Mouse (Mus musculus) liver, adult 2 months (tissue): ENCODE measurements around the gene Gm49387. TPM values are rescaled to one million over a fixed set of nuclear protein-coding genes. Genes with fewer than 3 reads are reported as not detected.
A peak's percentile ranks its signal among the peaks of the same experiment; 100 is the strongest.

Experiments used
- DNase-seq: peaks from one replicate; pipeline ENCODE4 v3.0.0-alpha.2; 2011; ENCODE audit warnings: low read depth, low spot score; ENCODE audit errors: extremely low read depth
- H3K27ac ChIP-seq: fragments of 200-500 bp; replicated peaks from 2 replicates; pipeline ENCODE4 v1.5.1; 2012; ENCODE audit warnings: low read depth, mild to moderate bottlenecking, control low read depth, inconsistent platforms, low read length; ENCODE audit not compliant: insufficient read depth
- H3K27me3 ChIP-seq: fragments of 200-500 bp; 2 replicates; pipeline ENCODE4 v1.6.1; 2012; ENCODE audit warnings: mild to moderate bottlenecking, moderate library complexity, low read length, inconsistent platforms; ENCODE audit not compliant: control insufficient read depth, insufficient read depth
- H3K36me3 ChIP-seq: fragments of 200-500 bp; 2 replicates; pipeline ENCODE4 v1.6.1; 2012; ENCODE audit warnings: low read length, inconsistent platforms; ENCODE audit not compliant: control insufficient read depth, insufficient read depth
- H3K4me1 ChIP-seq: fragments of 200-500 bp; 2 replicates; pipeline ENCODE4 v1.6.1; 2011; ENCODE audit warnings: low read length; ENCODE audit not compliant: control insufficient read depth, insufficient read depth
- H3K4me3 ChIP-seq: fragments of 200-500 bp; 2 replicates; pipeline ENCODE4 v1.5.1; 2011; ENCODE audit warnings: low read depth, mild to moderate bottlenecking, control low read depth, low read length, moderate library complexity; ENCODE audit not compliant: insufficient read depth
- H3K79me2 ChIP-seq: fragments of 200-500 bp; 2 replicates; pipeline ENCODE4 v1.6.1; 2012; ENCODE audit warnings: inconsistent platforms, mild to moderate bottlenecking, low read length, moderate library complexity; ENCODE audit not compliant: control insufficient read depth, insufficient read depth
- H3K9ac ChIP-seq: fragments of 200-500 bp; 2 replicates; pipeline ENCODE4 v1.6.1; 2012; ENCODE audit warnings: low read depth, mild to moderate bottlenecking, control low read depth, inconsistent platforms, low read length
- CTCF ChIP-seq: fragments of 200-500 bp; IDR thresholded peaks from 2 replicates; pipeline ENCODE4 v1.5.1; 2011; ENCODE audit warnings: low read depth, low read length, control low read depth
- POLR2A ChIP-seq: fragments of 200-500 bp; IDR thresholded peaks from 2 replicates; pipeline ENCODE4 v1.6.1; 2011; ENCODE audit warnings: low read length, control low read depth; ENCODE audit not compliant: insufficient read depth; ENCODE audit errors: extremely low read depth
- WGBS: fragments of 180-500 bp; shearing (Covaris S2); methylation state at CpG from one replicate; pipeline ENCODE4 v1.1.7; 2018; 5-methylcytosine and 5-hydroxymethylcytosine counted together
- polyA plus RNA-seq: library from polyadenylated mRNA; depleted of rRNA; stranded (reverse); fragments of >200 nt; gene quantifications from 2 replicates; pipeline ENCODE4 v1.2.3, GENCODE M21; 2012
- total RNA-seq: library from RNA; depleted of rRNA; stranded (reverse); fragments of >200 nt; gene quantifications from 2 replicates; pipeline ENCODE4 v1.2.3, GENCODE M21; 2014

Gene Gm49387
- total and polyA plus RNA-seq, 2 experiments: 2.6 TPM; not detected in 1

DNA sequence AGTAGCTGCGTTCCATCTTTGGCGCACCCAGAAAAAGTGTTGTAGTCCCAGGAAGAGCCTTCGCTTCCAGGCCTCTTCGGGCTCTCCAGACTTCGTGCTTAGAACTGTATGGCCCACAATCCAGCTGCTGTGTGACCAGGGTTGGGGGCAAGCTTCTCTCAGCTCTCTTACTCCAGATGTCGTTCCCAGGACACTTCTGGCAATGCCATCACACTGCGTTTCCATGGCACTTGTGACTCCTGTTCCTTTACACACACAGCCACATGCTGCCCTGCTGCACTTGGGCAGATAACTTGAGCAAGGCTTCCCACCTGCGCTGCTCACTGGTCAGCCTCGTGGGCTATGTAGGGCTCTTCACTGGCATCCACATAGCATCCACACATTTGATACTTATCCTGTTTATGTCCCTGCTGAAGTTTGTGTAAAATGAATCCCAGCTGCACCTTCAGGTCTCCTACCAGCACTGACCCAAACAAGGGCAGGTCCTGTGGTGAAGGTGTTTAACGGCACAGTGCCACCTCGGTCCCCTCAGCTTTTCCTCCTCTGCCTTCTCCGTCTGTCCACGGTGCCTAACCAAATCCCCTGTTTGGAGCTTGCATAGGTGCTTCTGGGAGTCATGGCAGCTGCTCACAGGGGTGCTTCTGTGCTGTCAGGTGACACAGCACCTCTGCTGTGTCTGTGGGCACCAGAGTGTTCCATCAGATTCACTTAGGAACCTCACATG is 22.9 kb upstream of the Gm49387 start:
- no peak overlapping the region for H3K4me3 ChIP-seq
- no peak overlapping the region for H3K9ac ChIP-seq
- no peaks in the 10 kb centered on the region for H3K27me3 ChIP-seq
- no peak overlapping the region for H3K27ac ChIP-seq
- H3K36me3 ChIP-seq: no peaks in the 10 kb centered on the region; the same call in 1 of the 2 replicates
- TF ChIP-seq CTCF (no peak), POLR2A (no peak)
- H3K4me1 ChIP-seq: peaks cover 12% of the 10 kb centered on the region
- DNase-seq: no peak
- WGBS: 83% methylated on average over 13 of the region's 13 CpGs
- H3K79me2 ChIP-seq: peaks cover 5% of the 10 kb centered on the region; the same call in 1 of the 2 replicates

DNA sequence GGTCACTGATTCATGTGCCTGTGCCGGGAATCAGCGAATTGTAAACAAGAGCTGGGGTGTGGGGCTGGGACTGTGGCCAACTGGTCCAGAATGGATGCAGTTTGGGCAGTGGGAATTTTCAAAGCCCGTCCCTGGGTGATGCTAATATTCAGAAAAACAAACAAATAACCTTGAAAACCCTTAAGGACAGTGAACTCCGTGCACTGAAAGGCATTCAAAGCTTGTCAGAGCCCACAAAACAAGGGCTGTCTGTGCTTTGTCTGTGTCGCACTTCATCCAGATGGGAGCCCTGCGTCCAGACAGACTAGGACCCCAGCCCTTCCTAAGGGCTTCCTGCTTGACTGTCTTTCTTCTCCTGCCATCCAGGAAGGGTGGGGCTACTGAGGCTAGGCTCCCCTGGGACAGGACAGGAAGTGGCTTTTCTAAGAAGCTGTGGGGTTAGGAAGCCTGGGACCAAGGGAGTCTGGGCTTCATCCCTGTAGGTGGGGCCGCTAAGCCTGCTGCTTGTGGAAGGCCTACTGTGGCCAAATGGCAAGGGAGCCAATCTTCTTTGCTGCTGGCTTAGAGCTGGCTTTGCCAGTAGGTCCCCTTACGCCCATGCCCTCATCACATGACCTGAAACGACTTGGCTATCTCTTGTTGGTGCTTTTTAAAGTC is 22.0 kb upstream of the Gm49387 start:
- DNase-seq: no peak
- peaks cover 13% of the 10 kb centered on the region for H3K79me2 ChIP-seq
- H3K4me3 ChIP-seq: no peak overlapping the region
- no peak overlapping the region for H3K9ac ChIP-seq
- no peaks in the 10 kb centered on the region; the same call in 1 of the 2 replicates for H3K36me3 ChIP-seq
- no peaks in the 10 kb centered on the region for H3K27me3 ChIP-seq
- H3K27ac ChIP-seq: peak overlapping the region; percentile 18
- no peak for TF ChIP-seq CTCF
- WGBS: 34% methylated on average over 9 of the region's 9 CpGs
- peaks cover 12% of the 10 kb centered on the region for H3K4me1 ChIP-seq

DNA sequence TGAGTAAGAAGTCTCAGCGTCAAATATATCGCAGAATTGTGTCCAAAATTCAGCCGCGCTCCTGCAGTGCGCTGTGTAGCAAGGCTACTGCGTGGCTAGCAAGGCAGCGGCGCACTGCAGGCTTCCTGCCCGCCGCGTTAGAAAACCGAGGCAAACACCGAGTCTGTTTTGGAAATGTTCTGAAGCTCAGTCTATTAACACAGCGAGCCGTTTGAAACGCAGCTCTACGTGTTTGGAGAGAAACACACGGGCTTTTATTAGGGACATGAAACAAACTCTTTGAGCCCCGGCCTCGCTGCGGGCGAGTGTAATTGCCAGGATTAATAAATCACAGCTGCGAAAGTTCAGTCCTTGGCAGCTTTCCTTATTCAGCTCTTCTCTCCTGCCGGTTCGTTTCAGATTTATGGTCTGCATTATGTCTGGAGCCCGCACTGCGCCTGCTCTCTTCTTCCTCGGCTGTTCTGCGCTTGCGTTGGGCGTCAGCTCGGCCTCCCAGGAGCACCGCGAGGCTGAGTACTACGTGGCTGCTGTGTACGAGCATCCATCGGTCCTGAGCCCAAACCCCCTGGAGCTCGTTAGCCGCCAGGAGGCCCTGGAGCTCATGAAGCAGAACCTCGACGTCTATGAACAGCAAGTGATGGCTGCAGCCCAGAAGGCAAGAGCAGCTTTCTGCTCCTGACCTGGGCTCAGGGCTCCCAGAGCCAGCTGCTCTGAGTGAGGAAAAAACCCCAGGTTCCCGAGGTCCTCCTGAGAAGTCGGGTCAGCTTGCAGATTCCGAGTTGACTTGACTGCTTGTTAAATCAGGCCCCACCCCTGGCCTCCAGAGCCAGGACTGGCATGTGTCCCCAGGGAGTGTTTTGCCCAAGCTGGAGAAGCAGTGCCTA is 21.2 kb upstream of the Gm49387 start:
- Histone ChIP-seq H3K4me3 (peak overlapping the region; percentile 55), H3K4me1 (peaks cover 12% of the 10 kb centered on the region), H3K79me2 (peaks cover 18% of the 10 kb centered on the region), H3K36me3 (no peaks in the 10 kb centered on the region; the same call in 1 of the 2 replicates), H3K27me3 (no peaks in the 10 kb centered on the region), H3K9ac (peak overlapping the region; percentile 40), H3K27ac (peak overlapping the region; percentile 74)
- 10% methylated on average over 44 of the region's 44 CpGs for WGBS
- DNase-seq: peak; percentile 94
- no peak for TF ChIP-seq POLR2A
- peak; percentile 35 for TF ChIP-seq CTCF

- no peak for DNase-seq
- Histone ChIP-seq H3K4me1 (peaks cover 12% of the 10 kb centered on the region), H3K36me3 (no peaks in the 10 kb centered on the region), H3K27me3 (no peaks in the 10 kb centered on the region), H3K79me2 (peaks cover 24% of the 10 kb centered on the region), H3K27ac (no peak overlapping the region), H3K9ac (no peak overlapping the region), H3K4me3 (no peak overlapping the region)
- TF ChIP-seq CTCF (no peak), POLR2A (no peak)
- 89% methylated on average over 7 of the region's 7 CpGs for WGBS
Measured at GRCm38 (mm10) chr14:31660312-31661093, 19.8 kb upstream of the Gm49387 start.

- H3K9ac ChIP-seq: no peak overlapping the region
- H3K36me3 ChIP-seq: no peaks in the 10 kb centered on the region
- DNase-seq: no peak
- H3K27ac ChIP-seq: no peak overlapping the region
- peaks cover 33% of the 10 kb centered on the region for H3K79me2 ChIP-seq
- no peak for TF ChIP-seq POLR2A
- H3K4me1 ChIP-seq: peaks cover 15% of the 10 kb centered on the region
- WGBS: 75% methylated on average over 10 of the region's 10 CpGs
- no peak overlapping the region for H3K4me3 ChIP-seq
- H3K27me3 ChIP-seq: no peaks in the 10 kb centered on the region
Measured at GRCm38 (mm10) chr14:31659501-31660181, 19.0 kb upstream of the Gm49387 start.
